Mouse (Mus musculus) midbrain, embryonic 14.5 days (tissue): ENCODE measurements at regions not wholly inside any gene's neighbourhood (a gene's known extent, or its start where the extent isn't known, plus 50 kb on each side); places are given as distances from the start of the nearest gene placed in this dataset.
A peak's percentile ranks its signal among the peaks of the same experiment; 100 is the strongest.

Experiments
- ATAC-seq: fragments of 200-750 bp; cut with Nextera tagmentation; 2 replicates; pipeline ENCODE4 v1.8.0; 2017; ENCODE audit warnings: moderate number of reproducible peaks, moderate library complexity; ENCODE audit not compliant: low FRiP score, low TSS enrichment
- DNase-seq: peaks from one replicate; pipeline ENCODE4 v3.0.0-alpha.2; 2015
- H3K27ac ChIP-seq: fragments of 300-500 bp; sonication (generic); replicated peaks from 2 replicates; pipeline ENCODE4 v1.5.1; 2014; ENCODE audit warnings: mild to moderate bottlenecking, low read depth, low read length, moderate library complexity
- H3K27me3 ChIP-seq: fragments of 300-500 bp; sonication (generic); 2 replicates; pipeline ENCODE4 v1.6.1; 2014; ENCODE audit warnings: low read length, control low read depth, mixed read lengths; ENCODE audit not compliant: control insufficient read depth, insufficient read depth
- H3K36me3 ChIP-seq: fragments of 300-500 bp; sonication (generic); 2 replicates; pipeline ENCODE4 v1.6.1; 2014; ENCODE audit warnings: low read length, control low read depth; ENCODE audit not compliant: control insufficient read depth, insufficient read depth
- H3K4me1 ChIP-seq: fragments of 300-500 bp; sonication (generic); 2 replicates; pipeline ENCODE4 v1.6.1; 2014; ENCODE audit warnings: mild to moderate bottlenecking, antibody characterized with exemption, low read length, control low read depth; ENCODE audit not compliant: control insufficient read depth, insufficient read depth
- H3K4me2 ChIP-seq: fragments of 300-500 bp; sonication (generic); 2 replicates; pipeline ENCODE4 v1.6.1; 2014; ENCODE audit warnings: mild to moderate bottlenecking, low read length, moderate library complexity
- H3K4me3 ChIP-seq: fragments of 300-500 bp; sonication (generic); replicated peaks from 2 replicates; pipeline ENCODE4 v1.5.1; 2014; ENCODE audit warnings: low read depth, low read length
- H3K9ac ChIP-seq: fragments of 300-500 bp; sonication (generic); replicated peaks from 2 replicates; pipeline ENCODE4 v1.6.1; 2014; ENCODE audit warnings: mild to moderate bottlenecking, low read length, moderate library complexity
- H3K9me3 ChIP-seq: fragments of 300-500 bp; sonication (generic); 2 replicates; pipeline ENCODE4 v1.6.1; 2016; ENCODE audit warnings: low read length, control low read depth, mixed read lengths; ENCODE audit not compliant: control insufficient read depth
- WGBS: fragments of 180-500 bp; shearing (Covaris S2); extraction: QIAGEN DNeasy Blood & Tissue Kit; methylation state at CpG from one replicate; pipeline ENCODE4 v1.1.7; 2014; 5-methylcytosine and 5-hydroxymethylcytosine counted together

DNA sequence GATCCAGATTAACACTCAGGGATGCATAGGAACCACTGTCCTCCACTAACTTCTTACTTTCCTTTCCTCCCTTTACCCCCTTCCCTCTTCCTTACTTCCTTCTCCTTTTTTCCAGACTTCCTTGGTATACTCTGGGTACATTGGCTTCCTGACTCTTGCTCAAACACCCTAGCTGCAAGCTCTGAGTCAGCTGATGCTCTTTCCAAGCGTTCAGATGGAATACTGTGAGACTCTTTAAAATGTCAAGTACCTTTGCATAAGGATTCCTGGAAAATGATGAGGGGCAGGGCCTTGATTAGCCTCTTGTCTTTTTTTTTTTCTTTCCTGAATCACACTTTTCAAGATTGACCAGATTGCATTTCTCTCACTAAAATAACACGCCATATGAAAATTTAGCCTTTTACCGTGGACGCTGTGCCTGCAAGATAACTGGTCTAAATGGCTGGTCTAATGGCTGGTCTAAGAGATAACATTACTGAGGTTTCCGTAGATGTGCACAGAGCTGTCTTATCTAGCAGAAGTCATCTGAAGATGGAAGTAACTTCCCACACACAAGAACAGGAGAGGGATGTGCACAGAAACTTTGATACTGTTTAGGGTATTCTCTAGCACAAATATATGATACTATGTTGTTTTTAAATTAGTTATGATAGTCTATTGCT is 404.9 kb downstream of the Rprm start:
- ATAC-seq (no peak), DNase-seq (no peak)
- Histone ChIP-seq H3K4me2 (no peak overlapping the region), H3K4me3 (no peak overlapping the region), H3K27ac (no peak overlapping the region), H3K9me3 (no peaks in the 10 kb centered on the region), H3K4me1 (0 out of 2 replicates have a peak, but pooled peaks cover 4% of the 10 kb centered on the region), H3K27me3 (no peaks in the 10 kb centered on the region), H3K36me3 (no peaks in the 10 kb centered on the region), H3K9ac (no peak overlapping the region)
- WGBS = 79% methylated on average over 5 of the region's 5 CpGs

GRCm38 (mm10) chr2:53682599-53682998 is 402.8 kb downstream of the Rprm start:
- no peak overlapping the region for H3K27ac ChIP-seq
- no peaks in the 10 kb centered on the region for H3K27me3 ChIP-seq
- peak; percentile 13 for DNase-seq
- H3K36me3 ChIP-seq = no peaks in the 10 kb centered on the region
- H3K4me1 ChIP-seq = 0 out of 2 replicates have a peak, but pooled peaks cover 4% of the 10 kb centered on the region
- no peak overlapping the region for H3K9ac ChIP-seq
- H3K4me3 ChIP-seq = no peak overlapping the region
- no peak overlapping the region for H3K4me2 ChIP-seq
- 4% methylated on average over 4 of the region's 4 CpGs for WGBS
- ATAC-seq = no peak
- H3K9me3 ChIP-seq = no peaks in the 10 kb centered on the region

GRCm38 (mm10) chr2:53687281-53687680 is 398.1 kb downstream of the Rprm start:
- H3K4me1 ChIP-seq = 0 out of 2 replicates have a peak, but pooled peaks cover 4% of the 10 kb centered on the region
- H3K36me3 ChIP-seq = no peaks in the 10 kb centered on the region
- ATAC-seq (no peak), DNase-seq (no peak)
- no peak overlapping the region for H3K9ac ChIP-seq
- no peak overlapping the region for H3K4me2 ChIP-seq
- H3K4me3 ChIP-seq = no peak overlapping the region
- WGBS = 92% methylated on average over 7 of the region's 7 CpGs
- H3K27ac ChIP-seq = no peak overlapping the region
- no peaks in the 10 kb centered on the region for H3K9me3 ChIP-seq
- no peaks in the 10 kb centered on the region for H3K27me3 ChIP-seq

- DNase-seq = peak; percentile 35
- no peaks in the 10 kb centered on the region for H3K9me3 ChIP-seq
- no peak overlapping the region for H3K27ac ChIP-seq
- H3K36me3 ChIP-seq = no peaks in the 10 kb centered on the region
- H3K4me3 ChIP-seq = no peak overlapping the region
- ATAC-seq = no peak; the same call in 1 of the 2 replicates
- H3K9ac ChIP-seq = no peak overlapping the region
- H3K4me1 ChIP-seq = no peaks in the 10 kb centered on the region
- H3K4me2 ChIP-seq = no peak overlapping the region
- no peaks in the 10 kb centered on the region for H3K27me3 ChIP-seq
- WGBS = 15% methylated on average over 3 of the region's 3 CpGs
These were observed 396.0 kb downstream of the Rprm start for GRCm38 (mm10) chr2:53689223-53689880.

- no peak for ATAC-seq
- WGBS = 62% methylated on average over 5 of the region's 5 CpGs
- Histone ChIP-seq H3K4me3 (no peak overlapping the region), H3K27me3 (no peaks in the 10 kb centered on the region), H3K36me3 (no peaks in the 10 kb centered on the region), H3K27ac (no peak overlapping the region), H3K4me2 (no peak overlapping the region), H3K9me3 (no peaks in the 10 kb centered on the region), H3K9ac (no peak overlapping the region), H3K4me1 (no peaks in the 10 kb centered on the region)
- DNase-seq = no peak
These were observed 393.7 kb downstream of the Rprm start for GRCm38 (mm10) chr2:53691580-53692118.

- DNase-seq (peak; percentile 44), ATAC-seq (peak; percentile 41; the same call in 1 of the 2 replicates)
- Histone ChIP-seq H3K27ac (no peak overlapping the region), H3K9ac (no peak overlapping the region), H3K4me2 (no peak overlapping the region), H3K4me3 (no peak overlapping the region), H3K36me3 (no peaks in the 10 kb centered on the region), H3K4me1 (no peaks in the 10 kb centered on the region), H3K9me3 (no peaks in the 10 kb centered on the region), H3K27me3 (no peaks in the 10 kb centered on the region)
- WGBS = 79% methylated on average over 3 of the region's 3 CpGs
These were observed 374.1 kb downstream of the Rprm start for GRCm38 (mm10) chr2:53711213-53711612.

DNA sequence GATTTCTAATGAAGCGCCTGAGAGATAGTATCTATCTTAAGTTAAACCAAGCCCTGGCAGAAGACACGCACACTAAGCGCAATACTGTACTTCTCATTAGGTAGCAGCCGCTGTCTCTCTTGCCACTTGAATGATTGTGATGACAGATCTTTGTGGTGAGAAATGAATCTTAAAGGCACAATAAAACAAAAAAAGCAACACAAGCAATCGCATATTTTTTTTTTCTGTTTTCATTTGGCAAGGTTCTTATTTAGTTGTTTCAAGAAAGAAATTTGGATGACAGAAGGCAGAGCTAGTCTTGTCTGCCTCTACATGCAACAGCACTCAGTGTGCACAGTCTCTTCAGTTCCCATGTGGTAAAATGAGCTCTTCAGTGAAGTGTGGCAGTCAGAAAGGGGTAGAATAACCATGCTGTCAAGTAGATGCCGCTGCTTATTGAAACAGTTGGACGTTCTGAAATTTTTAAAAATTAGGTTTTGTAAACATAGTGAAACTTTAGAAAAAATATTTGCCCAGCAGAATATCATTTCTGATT is 372.2 kb downstream of the Rprm start:
- Histone ChIP-seq H3K9me3 (no peaks in the 10 kb centered on the region), H3K36me3 (no peaks in the 10 kb centered on the region), H3K4me1 (no peaks in the 10 kb centered on the region), H3K27ac (no peak overlapping the region), H3K4me2 (no peak overlapping the region), H3K9ac (no peak overlapping the region), H3K27me3 (no peaks in the 10 kb centered on the region), H3K4me3 (no peak overlapping the region)
- 86% methylated on average over 7 of the region's 7 CpGs for WGBS
- ATAC-seq (no peak), DNase-seq (no peak)

GRCm38 (mm10) chr2:53715017-53715416 is 370.3 kb downstream of the Rprm start:
- Histone ChIP-seq H3K4me3 (no peak overlapping the region), H3K4me2 (no peak overlapping the region), H3K9ac (no peak overlapping the region), H3K27me3 (no peaks in the 10 kb centered on the region), H3K27ac (no peak overlapping the region), H3K4me1 (no peaks in the 10 kb centered on the region), H3K36me3 (no peaks in the 10 kb centered on the region), H3K9me3 (no peaks in the 10 kb centered on the region)
- ATAC-seq (no peak), DNase-seq (no peak)
- WGBS = 77% methylated on average over 5 of the region's 5 CpGs
